Mouse (Mus musculus): ENCODE results near the gene Zfp869. TPM values are rescaled to one million over a fixed set of nuclear protein-coding genes. Genes with fewer than 3 reads are reported as not detected.
A peak's percentile ranks its signal among the peaks of the same experiment; 100 is the strongest.
"Not testable (repeated sequence)": the region's sequence is repeated elsewhere in the genome, so short reads cannot be mapped to it uniquely, and the experiment has no call there.

The Zfp869 gene
- total and polyA plus RNA-seq, 3 experiments: 13.0 to 17.9 TPM; not detected in 1

DNA sequence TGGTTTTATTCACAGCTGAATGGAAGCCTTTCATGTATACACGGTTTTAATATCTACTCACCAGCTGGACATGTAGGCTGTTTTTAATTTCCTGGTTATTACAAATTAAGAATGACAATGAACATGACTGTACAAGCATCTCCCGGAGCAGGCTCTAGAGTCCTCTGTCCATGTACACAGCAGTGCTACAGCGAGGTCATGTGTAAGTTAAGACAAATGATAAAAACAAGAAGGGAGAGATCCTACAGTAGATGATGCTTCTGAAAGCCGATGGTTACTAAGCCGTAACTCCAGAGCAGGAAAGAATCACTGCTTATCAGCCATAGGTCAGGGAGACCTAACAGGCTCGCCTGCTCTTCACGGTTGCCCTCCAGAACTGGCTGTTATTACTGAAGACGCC lies 3.0 kb upstream of the Zfp869 start:
- H3K4me3 ChIP-seq (ENCODE audit: control insufficient read depth in 1 of 2, insufficient read depth in 1 of 2, low read depth in 2 of 2, low read length in 2 of 2): no peak overlapping the region
- no peaks in the 10 kb centered on the region for H3K27me3 ChIP-seq (ENCODE audit: control insufficient read depth in 1 of 2, insufficient read depth in 2 of 2, low read length in 2 of 2)
- peaks cover 0 to 10% of the 10 kb centered on the region in 2 experiments; a peak in 3 of 4 replicates for H3K4me1 ChIP-seq (ENCODE audit: control insufficient read depth in 1 of 2, insufficient read depth in 2 of 2, low read length in 2 of 2)
- no peak overlapping the region for H3K27ac ChIP-seq (ENCODE audit: control insufficient read depth, low read depth, low read length)
- H3K9me3 ChIP-seq (replicated peaks; ENCODE audit: insufficient read depth, low read length): no peaks in the 10 kb centered on the region
- no peak overlapping the region for H3K9ac ChIP-seq (ENCODE audit: control insufficient read depth, low read depth, low read length, poor library complexity, severe bottlenecking)
- TF ChIP-seq NELFE (IDR thresholded peaks at IDR 0.05; ENCODE audit: low read depth, low read length): no peak
- TF ChIP-seq ZMIZ1 (IDR thresholded peaks at IDR 0.05; ENCODE audit: low read depth, low read length): no peak
- no peak for TF ChIP-seq GATA1 (IDR thresholded peaks at IDR 0.05; ENCODE audit: low read depth, low read length)
- TF ChIP-seq ETS1 (IDR thresholded peaks at IDR 0.05; ENCODE audit: low read depth, low read length): no peak
- no peak for TF ChIP-seq POLR2AphosphoS5 (IDR thresholded peaks at IDR 0.05; ENCODE audit: borderline replicate concordance, low read depth, low read length)
- TF ChIP-seq RCOR1 (IDR thresholded peaks at IDR 0.05; ENCODE audit: low read depth, low read length): no peak
- no peak for TF ChIP-seq SIN3A (IDR thresholded peaks at IDR 0.05; ENCODE audit: low read length)
- TF ChIP-seq ZKSCAN1 (IDR thresholded peaks at IDR 0.05; ENCODE audit: low read depth, low read length): no peak
- no peak for TF ChIP-seq ZNF384 (IDR thresholded peaks at IDR 0.05; ENCODE audit: low read depth, low read length)
- TF ChIP-seq HCFC1 (IDR thresholded peaks at IDR 0.05; ENCODE audit: low read depth, low read length): no peak
- TF ChIP-seq UBTF (IDR thresholded peaks at IDR 0.05; ENCODE audit: borderline replicate concordance, insufficient read depth, low read depth, low read length): no peak
- TF ChIP-seq TBP (IDR thresholded peaks at IDR 0.05; ENCODE audit: low read depth, low read length): no peak
- TF ChIP-seq ZC3H11A (IDR thresholded peaks at IDR 0.05; ENCODE audit: low read depth, low read length): no peak
- DNase-seq (ENCODE audit: low read depth, low spot score): no peak
- H3K36me3 ChIP-seq (ENCODE audit: control insufficient read depth in 1 of 2, insufficient read depth in 2 of 2, low read length in 2 of 2): peaks cover 9 to 13% of the 10 kb centered on the region in 2 experiments
- peaks cover 32% of the 10 kb centered on the region for H3K79me2 ChIP-seq (ENCODE audit: control insufficient read depth, insufficient read depth, low read length, poor library complexity)

DNA sequence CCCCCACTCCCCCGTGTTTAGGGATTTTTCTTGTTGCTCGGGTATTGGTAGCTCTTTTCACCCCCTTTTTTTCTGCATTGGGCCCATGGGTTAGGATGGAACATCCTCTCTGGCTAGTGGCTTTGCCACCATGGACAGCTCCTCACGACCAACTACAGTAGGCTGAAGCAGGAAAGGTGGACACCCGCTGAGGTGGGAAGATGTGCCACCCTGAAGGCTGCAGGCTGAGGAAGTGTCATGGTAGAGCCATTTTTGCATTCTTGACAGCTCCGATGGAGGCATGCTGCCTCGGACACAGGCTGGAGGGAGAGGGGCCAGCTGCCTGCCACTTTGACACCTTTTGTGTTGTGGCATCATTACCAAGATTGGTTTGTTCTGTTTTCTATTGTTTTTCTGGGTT lies 8.7 kb downstream of the Zfp869 start:
- H3K9ac ChIP-seq (ENCODE audit: control insufficient read depth, low read depth, low read length, poor library complexity, severe bottlenecking): no peak overlapping the region
- H3K36me3 ChIP-seq (ENCODE audit: control insufficient read depth in 1 of 2, insufficient read depth in 2 of 2, low read length in 2 of 2): peaks cover 0 to 9% of the 10 kb centered on the region in 2 experiments; a peak in 2 of 4 replicates
- TF ChIP-seq POLR2A (IDR thresholded peaks at IDR 0.05; ENCODE audit: control insufficient read depth in 1 of 2, insufficient read depth in 1 of 2, low read depth in 1 of 2, low read length in 2 of 2, poor library complexity in 1 of 2): no peak
- no peak for TF ChIP-seq NRF1 (IDR thresholded peaks at IDR 0.05; ENCODE audit: insufficient read depth, low read depth, low read length, poor library complexity, severe bottlenecking)
- no peak for TF ChIP-seq ZMIZ1 (IDR thresholded peaks at IDR 0.05; ENCODE audit: low read depth, low read length)
- no peak for TF ChIP-seq USF1 (IDR thresholded peaks at IDR 0.05; ENCODE audit: low read depth, low read length)
- TF ChIP-seq RCOR1 (IDR thresholded peaks at IDR 0.05; ENCODE audit: low read depth, low read length): no peak
- no peak for TF ChIP-seq E2F4 (IDR thresholded peaks at IDR 0.05; ENCODE audit: borderline replicate concordance, low read depth, low read length)
- TF ChIP-seq CHD1 (IDR thresholded peaks at IDR 0.05; ENCODE audit: low read depth, low read length): no peak
- TF ChIP-seq SMC3 (IDR thresholded peaks at IDR 0.05; ENCODE audit: low read depth, low read length): no peak
- no peaks in the 10 kb centered on the region for H3K27me3 ChIP-seq (ENCODE audit: control insufficient read depth in 1 of 2, insufficient read depth in 2 of 2, low read length in 2 of 2)
- no peaks in the 10 kb centered on the region for H3K4me1 ChIP-seq (ENCODE audit: control insufficient read depth in 1 of 2, insufficient read depth in 2 of 2, low read length in 2 of 2)
- H3K79me2 ChIP-seq (ENCODE audit: control insufficient read depth, insufficient read depth, low read length, poor library complexity): no peaks in the 10 kb centered on the region
- H3K9me3 ChIP-seq (replicated peaks; ENCODE audit: insufficient read depth, low read length): no peaks in the 10 kb centered on the region
- H3K4me3 ChIP-seq (ENCODE audit: control insufficient read depth in 1 of 2, insufficient read depth in 1 of 2, low read depth in 2 of 2, low read length in 2 of 2): no peak overlapping the region
- DNase-seq (ENCODE audit: low read depth, low spot score): peak; percentile 59
- no peak overlapping the region for H3K27ac ChIP-seq (ENCODE audit: control insufficient read depth, low read depth, low read length)

DNA sequence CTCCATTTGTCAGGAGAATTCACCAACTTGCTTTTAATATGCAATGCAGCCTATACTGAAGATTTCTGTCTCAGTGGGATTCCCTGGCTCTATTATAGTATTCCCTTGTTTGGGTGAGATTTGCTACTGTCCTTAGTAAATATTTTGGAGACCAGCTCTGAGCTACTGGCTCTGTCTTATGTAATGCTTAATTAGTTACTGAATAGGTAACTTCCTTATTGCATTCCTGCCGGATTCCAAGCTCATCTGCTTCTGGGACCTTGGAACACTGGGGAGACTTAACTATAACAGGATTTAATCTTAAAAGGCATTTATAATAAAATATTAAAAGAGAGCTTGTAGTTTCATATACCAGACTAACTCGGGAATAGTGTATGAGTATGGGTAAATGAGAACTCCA lies 45.5 kb downstream of the Zfp869 start:
- not testable (repeated sequence) for H3K4me1 ChIP-seq (ENCODE audit: control insufficient read depth in 1 of 2, insufficient read depth in 2 of 2, low read length in 2 of 2); H3K4me3 ChIP-seq (ENCODE audit: control insufficient read depth in 1 of 2, insufficient read depth in 1 of 2, low read depth in 2 of 2, low read length in 2 of 2); H3K36me3 ChIP-seq (ENCODE audit: control insufficient read depth in 1 of 2, insufficient read depth in 2 of 2, low read length in 2 of 2); H3K9me3 ChIP-seq (replicated peaks; ENCODE audit: insufficient read depth, low read length); H3K79me2 ChIP-seq (ENCODE audit: control insufficient read depth, insufficient read depth, low read length, poor library complexity); H3K9ac ChIP-seq (ENCODE audit: control insufficient read depth, low read depth, low read length, poor library complexity, severe bottlenecking); H3K27me3 ChIP-seq (ENCODE audit: control insufficient read depth in 1 of 2, insufficient read depth in 2 of 2, low read length in 2 of 2); DNase-seq (ENCODE audit: low read depth, low spot score); H3K27ac ChIP-seq (ENCODE audit: control insufficient read depth, low read depth, low read length)
